Mouse (Mus musculus) CD4-positive, CD25-positive, alpha-beta regulatory T cell, adult 4 months (primary cell): Measurements from ENCODE around the gene Col8a1. TPM values are rescaled to one million over a fixed set of nuclear protein-coding genes. Genes with fewer than 3 reads are reported as not detected.

Experiments used
- ATAC-seq: one replicate; pipeline ENCODE4 v1.8.0; 2017
- polyA plus RNA-seq, 2 experiments: library from polyadenylated mRNA; unstranded; fragments of 100-300 nt; shearing (Covaris generic); gene quantifications; one replicate each; pipeline ENCODE4 v1.2.1; 2017

The Col8a1 gene
- polyA plus RNA-seq, 2 experiments from 2014 or later = not detected

DNA sequence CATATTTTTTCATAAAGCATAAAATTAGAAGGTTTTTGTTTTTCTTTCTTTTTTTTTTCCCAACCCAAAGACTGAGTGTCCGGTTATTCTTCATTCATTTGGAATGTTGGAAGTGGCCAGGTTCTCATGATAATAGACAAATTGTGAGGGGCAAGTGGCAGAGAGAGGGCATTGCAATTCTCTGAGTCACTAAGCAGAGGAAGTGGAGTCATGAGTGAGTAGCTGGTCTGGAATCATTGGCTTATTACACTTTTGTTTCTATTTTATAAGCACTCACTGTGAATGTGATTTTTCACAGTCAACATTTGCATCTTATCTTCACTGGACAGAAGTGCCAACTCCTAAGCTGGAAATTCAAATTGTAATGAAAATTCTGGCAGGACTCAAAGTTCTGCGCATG lies 82.9 kb downstream of the Col8a1 start:
- ATAC-seq = no peak

DNA sequence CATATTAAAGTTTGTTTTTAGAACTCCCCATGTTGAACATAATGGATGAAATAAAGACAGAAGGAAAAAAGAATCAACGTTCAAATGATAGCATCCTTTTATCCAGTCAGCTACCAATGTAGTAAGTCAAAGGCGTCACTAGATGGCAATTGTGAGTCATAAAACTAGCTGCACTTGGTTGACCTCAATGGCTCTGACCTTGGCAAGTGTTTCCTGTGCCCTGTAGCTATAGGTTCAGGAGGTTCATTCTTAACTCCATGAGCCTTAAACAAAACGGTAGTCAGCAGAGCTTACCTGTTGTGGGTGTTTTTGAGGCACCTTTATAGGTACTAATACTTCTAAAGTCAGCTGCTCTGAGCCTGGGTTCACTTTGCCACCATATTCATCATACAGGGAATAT lies 85.2 kb downstream of the Col8a1 start:
- ATAC-seq = no peak

GRCm38 (mm10) chr16:57662661-57663060 lies 91.9 kb downstream of the Col8a1 start:
- no peak for ATAC-seq

GRCm38 (mm10) chr16:57649888-57650287 lies 104.6 kb downstream of the Col8a1 start:
- no peak for ATAC-seq

DNA sequence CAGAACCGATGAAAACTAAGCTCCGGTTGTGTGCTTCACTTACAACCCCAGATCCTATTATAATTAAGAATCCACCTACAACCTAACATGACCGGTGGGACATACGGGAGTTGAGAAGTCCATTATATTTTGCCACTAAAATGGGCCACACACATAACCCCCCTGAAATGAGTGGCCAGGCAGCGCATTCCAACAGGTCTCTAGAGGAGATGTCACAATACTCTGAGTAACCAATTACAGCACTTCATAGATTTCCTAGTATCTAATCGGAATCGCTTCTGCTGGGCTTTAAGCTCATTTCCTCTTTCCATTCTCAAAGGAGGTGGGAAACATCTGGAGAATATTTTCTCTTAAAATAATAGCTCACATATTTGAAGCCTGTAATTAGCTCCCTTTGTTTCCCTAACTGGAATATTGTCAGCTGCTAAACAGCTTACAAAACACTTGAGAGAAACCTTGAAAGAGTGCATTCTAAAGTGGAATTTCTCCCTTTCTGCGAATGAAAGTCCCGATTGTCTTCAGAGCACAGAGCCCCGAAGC lies 113.1 kb downstream of the Col8a1 start:
- no peak for ATAC-seq

- ATAC-seq = no peak
Measured at GRCm38 (mm10) chr16:57634766-57635165, 119.8 kb downstream of the Col8a1 start.

DNA sequence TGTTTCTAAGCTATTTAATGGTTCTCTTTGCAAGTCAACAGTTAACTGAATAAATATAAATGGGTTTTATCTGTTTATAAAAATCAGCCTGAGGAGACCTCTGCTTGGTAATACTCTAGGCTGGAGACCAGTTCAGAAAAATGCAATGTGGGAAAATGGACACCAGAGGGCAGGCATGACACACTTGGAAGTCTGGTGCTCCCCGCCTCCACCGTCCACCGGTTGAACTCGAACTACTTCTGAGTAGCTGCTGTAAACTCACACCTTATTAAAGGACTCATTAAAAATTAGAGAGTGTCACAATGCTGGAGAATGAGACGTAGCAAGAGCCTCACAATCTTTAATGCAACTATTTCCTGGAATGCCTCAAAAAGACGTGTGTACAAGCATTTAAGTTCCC lies 120.3 kb downstream of the Col8a1 start:
- peak; percentile 75 for ATAC-seq

DNA sequence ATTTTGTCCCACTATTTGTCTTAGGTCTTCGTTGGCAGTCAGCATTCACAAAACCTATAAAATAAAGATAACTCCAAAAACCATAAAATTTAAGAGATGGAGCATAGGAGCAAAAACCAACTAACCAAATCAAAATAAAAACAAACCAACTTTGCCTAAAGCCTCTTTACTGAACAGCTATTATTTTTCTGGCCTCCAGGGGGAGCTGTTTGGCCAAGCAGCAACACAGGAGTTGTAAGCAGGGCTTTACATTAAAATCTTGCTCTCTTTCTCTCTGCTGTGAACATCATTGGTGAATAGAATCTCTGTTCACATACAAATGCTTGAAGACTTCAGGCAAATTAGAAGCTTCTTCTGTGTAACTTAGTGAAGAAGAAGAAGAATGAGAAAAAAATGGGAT lies 142.8 kb downstream of the Col8a1 start:
- peak; percentile 69 for ATAC-seq

DNA sequence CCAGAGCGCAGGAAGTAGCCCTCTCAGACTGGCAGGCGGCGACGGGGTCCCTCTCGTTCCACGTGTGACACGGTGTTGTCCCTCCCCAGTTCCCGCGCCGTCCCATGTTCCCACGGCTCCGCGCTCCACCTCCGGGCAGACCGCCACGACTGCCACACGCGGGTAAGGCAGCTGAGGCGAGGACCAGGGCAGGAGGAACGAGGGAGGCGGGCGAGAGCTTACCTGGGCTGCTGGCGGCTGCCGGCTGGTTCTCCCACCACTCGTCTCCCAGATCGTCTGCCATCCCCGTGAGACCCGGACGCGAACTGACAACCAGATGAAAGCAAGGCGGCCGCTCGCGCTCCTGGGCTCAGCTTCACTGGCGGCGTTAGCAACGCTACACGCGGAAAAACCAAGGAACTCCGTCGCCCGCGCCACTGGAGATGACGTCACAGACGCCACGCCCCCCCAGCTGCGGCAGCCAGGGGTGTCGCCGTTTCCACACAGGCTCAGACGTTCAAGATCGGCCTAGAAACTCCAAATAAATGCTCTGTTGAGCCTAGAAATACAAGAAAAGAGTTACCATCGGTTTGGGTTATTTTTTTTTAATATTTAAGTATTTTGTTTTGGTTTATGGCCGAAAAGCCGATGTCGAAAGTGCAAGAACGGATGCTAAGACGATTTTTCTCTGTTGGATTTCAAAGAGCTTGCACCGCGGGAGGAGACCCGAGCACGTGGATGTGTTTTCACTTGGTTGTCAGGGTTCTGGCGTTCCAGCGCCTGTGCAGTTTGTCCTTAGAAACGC lies 147.9 kb downstream of the Col8a1 start, which contains the start of gene Cmss1:
Gene Cmss1, minus strand, starts transcription at position 421 of the 784 bp plus-strand sequence.
- ATAC-seq = peak; percentile 95

- ATAC-seq = no peak
Measured at GRCm38 (mm10) chr16:57601031-57601430, 153.5 kb downstream of the Col8a1 start.

GRCm38 (mm10) chr16:57597295-57597957 lies 157.1 kb downstream of the Col8a1 start:
- no peak for ATAC-seq

DNA sequence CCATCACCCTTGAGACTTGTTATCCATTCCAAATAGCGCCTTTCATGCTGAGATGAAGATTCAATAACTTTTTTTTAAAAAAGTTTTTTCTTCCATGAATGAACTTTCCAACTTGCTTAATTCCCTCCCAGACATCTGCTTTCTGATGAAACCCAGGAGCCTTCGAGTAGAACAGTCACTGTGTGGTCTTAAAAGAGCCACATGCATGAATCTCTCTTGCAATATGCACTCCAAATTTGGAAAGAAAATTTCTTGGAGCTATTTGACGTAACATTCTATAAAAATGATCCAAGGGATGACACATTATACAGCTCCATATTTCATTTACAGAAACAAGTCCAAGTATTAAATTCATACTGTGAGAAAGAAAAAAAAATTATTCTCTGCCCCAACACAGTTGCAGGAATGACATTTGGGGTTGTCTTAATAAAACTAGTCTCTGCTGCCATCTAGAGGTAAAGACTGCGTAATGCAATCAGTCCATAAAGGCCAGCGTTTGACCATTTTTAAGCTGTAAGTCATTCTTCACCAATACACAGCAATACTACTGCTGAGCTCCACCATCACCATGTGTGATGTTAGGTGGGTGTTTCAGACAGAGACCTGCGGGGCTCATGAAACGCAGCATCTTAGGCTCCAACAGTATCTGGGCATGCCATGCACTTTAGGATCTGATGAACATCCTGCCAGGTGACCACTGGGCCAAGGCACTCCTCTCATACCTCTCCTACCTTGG lies 160.9 kb downstream of the Col8a1 start:
- ATAC-seq = peak; percentile 97

GRCm38 (mm10) chr16:57585201-57585600 lies 169.3 kb downstream of the Col8a1 start:
- peak; percentile 77 for ATAC-seq

GRCm38 (mm10) chr16:57582008-57582407 lies 172.5 kb downstream of the Col8a1 start:
- ATAC-seq = no peak

DNA sequence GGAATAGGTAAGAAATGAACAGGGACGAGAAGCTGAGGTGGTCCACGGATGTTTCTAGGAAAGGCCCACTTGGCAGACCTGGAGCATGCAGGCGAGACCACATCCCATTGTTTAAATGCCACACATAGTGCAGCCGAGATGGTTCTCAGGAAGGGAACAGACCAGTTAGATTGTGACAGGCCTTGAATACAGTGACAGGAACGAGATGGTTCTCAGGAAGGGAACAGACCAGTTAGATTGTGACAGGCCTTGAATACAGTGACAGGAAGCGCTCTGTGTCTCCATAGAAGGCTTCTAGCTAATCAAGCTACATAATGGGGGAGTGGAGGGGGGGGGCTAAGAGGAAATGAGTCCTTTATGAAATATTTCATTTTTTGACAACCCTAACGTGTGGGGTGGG lies 174.5 kb downstream of the Col8a1 start:
- ATAC-seq = peak; percentile 29

DNA sequence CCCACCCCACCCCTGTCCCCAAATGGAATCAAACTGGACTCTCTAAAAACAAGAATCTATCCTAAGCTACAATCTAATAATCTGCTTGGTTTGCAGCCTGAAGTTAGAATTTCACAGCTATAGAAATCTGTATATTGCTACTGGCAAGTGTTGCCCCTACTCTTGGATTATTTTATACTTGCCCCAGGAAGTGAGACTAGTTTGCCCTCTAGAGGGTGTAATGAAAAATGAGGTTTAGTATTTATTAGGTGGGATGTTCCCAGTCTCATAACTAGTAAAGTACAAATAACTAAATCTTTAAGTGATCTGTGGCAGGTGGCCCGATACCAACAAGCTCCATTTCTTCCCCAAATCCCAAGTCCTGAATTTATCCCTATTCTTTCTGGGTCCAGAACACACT lies 177.0 kb downstream of the Col8a1 start:
- ATAC-seq = peak; percentile 74

GRCm38 (mm10) chr16:57575764-57576388 lies 178.7 kb downstream of the Col8a1 start:
- no peak for ATAC-seq

Other genes with a start within 250 kb of the Col8a1 start
- 10 to 100 TPM; 30.3 to 32.9 TPM for gene Cmss1, start 147.9 kb downstream of the Col8a1 start, polyA plus RNA-seq